Mouse (Mus musculus) testis, adult 2 months (tissue): ENCODE results near the gene Gm8890.
"Not testable (repeated sequence)": the region's sequence is repeated elsewhere in the genome, so short reads cannot be mapped to it uniquely, and the experiment has no call there.

Source experiments
- CTCF ChIP-seq: fragments of 200-500 bp; IDR thresholded peaks from 2 replicates; pipeline ENCODE4 v1.5.1; 2012; ENCODE audit warnings: low read depth, mild to moderate bottlenecking, inconsistent platforms, low read length, moderate library complexity; ENCODE audit not compliant: control insufficient read depth, insufficient read depth, insufficient replicate concordance
- POLR2A ChIP-seq: fragments of 200-500 bp; IDR thresholded peaks from 2 replicates; pipeline ENCODE4 v1.6.1; 2012; ENCODE audit warnings: low read depth, mild to moderate bottlenecking, inconsistent platforms, low read length, moderate library complexity; ENCODE audit not compliant: control insufficient read depth

- not testable (repeated sequence) for TF ChIP-seq CTCF, POLR2A
Observed at GRCm38 (mm10) chr5:11255733-11256132, at the start of gene Gm8890.
